Mouse (Mus musculus) heart, postnatal 0 days (tissue): ENCODE results near the gene Tmem115.

Experiments used
- CTCF ChIP-seq: IDR thresholded peaks from 2 replicates; pipeline ENCODE4 v1.5.1; 2016; ENCODE audit warnings: antibody characterized with exemption, control low read depth, low read depth
- EP300 ChIP-seq: IDR thresholded peaks from 2 replicates; pipeline ENCODE4 v1.6.1; 2016; ENCODE audit warnings: antibody characterized with exemption, low read depth

GRCm38 (mm10) chr9:107587833-107588639 is 54.3 kb downstream of the Tmem115 start:
- TF ChIP-seq CTCF (no peak), EP300 (no peak)
